Mouse (Mus musculus): Measurements from ENCODE around the gene Negr1. TPM values are rescaled to one million over a fixed set of nuclear protein-coding genes. Genes with fewer than 3 reads are reported as not detected.
A peak's percentile ranks its signal among the peaks of the same experiment; 100 is the strongest.

Gene Negr1
- total and polyA plus RNA-seq, 3 experiments: 0.65 to 1.1 (median 1.1) TPM

DNA sequence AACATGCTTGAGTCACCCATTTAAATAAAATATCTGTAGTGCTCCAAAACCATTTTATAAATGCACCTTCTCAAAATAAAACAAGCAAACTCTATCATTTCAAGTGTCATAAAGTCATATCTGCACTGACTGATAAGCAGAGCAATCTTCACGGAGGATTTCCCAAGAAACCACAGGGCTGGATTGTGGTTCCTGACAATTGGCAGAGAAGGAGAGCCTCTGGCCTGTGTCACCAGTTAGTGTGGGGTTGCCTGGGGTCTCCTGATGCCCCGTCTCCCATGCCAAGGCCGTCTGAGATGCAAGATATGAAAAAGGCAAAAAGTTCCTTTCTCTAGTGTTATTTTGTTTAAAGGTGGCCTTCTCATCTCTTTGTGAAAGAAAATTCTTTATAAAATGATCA, 77.8 kb downstream of the Negr1 start:
- TF ChIP-seq CTCF (IDR thresholded peaks at IDR 0.05): no peak
- TF ChIP-seq POLR2A (IDR thresholded peaks at IDR 0.05; ENCODE audit: insufficient read depth, low read depth, low read length): no peak
- no peak for TF ChIP-seq EP300 (IDR thresholded peaks at IDR 0.05; ENCODE audit: insufficient read depth, low read depth, low read length)
- intact Hi-C loops (cut with DNase I): no loop called here
- WGBS: 29% methylated on average over 3 of the region's 3 CpGs
- no peaks in the 10 kb centered on the region for H3K27me3 ChIP-seq (ENCODE audit: control insufficient read depth, insufficient read depth, low read length)
- H3K27ac ChIP-seq: no peak overlapping the region
- H3K79me2 ChIP-seq (replicated peaks; ENCODE audit: control insufficient read depth, insufficient read depth, low read length): no peaks in the 10 kb centered on the region
- H3K4me1 ChIP-seq (ENCODE audit: control insufficient read depth, insufficient read depth, low read length): no peaks in the 10 kb centered on the region
- H3K4me3 ChIP-seq: no peak overlapping the region
- H3K36me3 ChIP-seq (ENCODE audit: control insufficient read depth, insufficient read depth, low read length): no peaks in the 10 kb centered on the region
- H3K9ac ChIP-seq (ENCODE audit: low read depth, low read length): no peak overlapping the region
- no peak for DNase-seq

DNA sequence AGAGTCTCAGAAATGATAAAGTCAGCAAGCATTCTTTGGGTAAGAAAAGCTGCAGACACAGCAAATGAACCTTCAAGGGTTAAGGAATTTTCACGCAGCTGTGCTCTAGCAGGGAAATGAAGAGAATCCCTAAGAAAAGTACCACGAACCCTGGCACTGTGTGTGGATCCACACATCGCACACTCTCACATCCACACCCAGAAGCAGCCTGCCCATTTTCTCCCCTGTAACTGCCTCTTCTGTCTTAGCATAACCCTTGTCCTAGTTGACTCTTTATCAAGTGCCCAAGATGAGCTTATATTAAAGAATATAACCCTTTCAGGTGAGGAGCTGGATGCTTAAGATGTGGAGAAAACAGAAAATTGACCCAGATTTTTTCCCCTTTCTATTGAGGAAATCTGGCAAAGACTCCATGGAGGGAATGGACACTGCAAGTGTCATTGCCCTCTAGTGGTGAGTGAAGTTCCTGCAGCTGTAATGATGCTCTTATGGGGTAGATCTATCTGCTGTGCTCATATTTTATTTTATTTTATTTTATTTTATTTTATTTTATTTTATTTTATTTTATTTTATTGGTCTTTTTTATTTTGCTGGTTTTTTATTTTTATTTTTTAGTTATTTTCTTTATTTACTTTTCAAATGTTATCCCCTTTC, 82.2 kb downstream of the Negr1 start:
- intact Hi-C loops (cut with DNase I): no loop called here
- DNase-seq: no peak
- 84% methylated on average over 3 of the region's 3 CpGs for WGBS
- Histone ChIP-seq H3K36me3 (ENCODE audit: control insufficient read depth, insufficient read depth, low read length) (no peaks in the 10 kb centered on the region), H3K4me3 (no peak overlapping the region), H3K27ac (no peak overlapping the region), H3K4me1 (ENCODE audit: control insufficient read depth, insufficient read depth, low read length) (no peaks in the 10 kb centered on the region), H3K9ac (ENCODE audit: low read depth, low read length) (no peak overlapping the region), H3K79me2 (replicated peaks; ENCODE audit: control insufficient read depth, insufficient read depth, low read length) (no peaks in the 10 kb centered on the region), H3K27me3 (ENCODE audit: control insufficient read depth, insufficient read depth, low read length) (no peaks in the 10 kb centered on the region)
- no peak for TF ChIP-seq EP300 (IDR thresholded peaks at IDR 0.05; ENCODE audit: insufficient read depth, low read depth, low read length)
- no peak for TF ChIP-seq POLR2A (IDR thresholded peaks at IDR 0.05; ENCODE audit: insufficient read depth, low read depth, low read length)
- TF ChIP-seq CTCF (IDR thresholded peaks at IDR 0.05): peak; percentile 73

DNA sequence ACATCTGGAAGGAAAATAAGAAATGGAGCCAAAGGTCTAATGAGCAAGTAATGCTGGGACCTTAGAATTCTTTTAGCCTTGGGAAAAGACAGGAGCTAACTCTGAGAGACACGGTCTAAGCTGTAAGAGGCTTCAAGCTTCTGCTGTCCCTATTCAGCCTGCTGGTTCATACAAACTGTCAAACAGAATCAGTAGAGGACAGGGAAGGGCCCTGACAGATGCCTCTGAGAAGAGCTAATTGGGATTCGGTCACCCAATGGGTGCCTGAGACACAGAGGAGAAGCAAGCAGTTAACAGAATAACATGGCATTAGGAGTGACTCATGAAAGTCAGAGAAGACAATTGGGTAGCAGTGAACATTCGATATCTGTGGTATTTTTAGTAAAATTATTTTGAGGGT, 86.8 kb downstream of the Negr1 start:
- Histone ChIP-seq H3K79me2 (replicated peaks; ENCODE audit: control insufficient read depth, insufficient read depth, low read length) (no peaks in the 10 kb centered on the region), H3K36me3 (ENCODE audit: control insufficient read depth, insufficient read depth, low read length) (no peaks in the 10 kb centered on the region), H3K9ac (ENCODE audit: low read depth, low read length) (no peak overlapping the region), H3K4me3 (no peak overlapping the region), H3K4me1 (ENCODE audit: control insufficient read depth, insufficient read depth, low read length) (no peaks in the 10 kb centered on the region), H3K27me3 (ENCODE audit: control insufficient read depth, insufficient read depth, low read length) (no peaks in the 10 kb centered on the region), H3K27ac (no peak overlapping the region)
- TF ChIP-seq CTCF (IDR thresholded peaks at IDR 0.05) (no peak), EP300 (IDR thresholded peaks at IDR 0.05; ENCODE audit: insufficient read depth, low read depth, low read length) (no peak), POLR2A (IDR thresholded peaks at IDR 0.05; ENCODE audit: insufficient read depth, low read depth, low read length) (no peak)
- WGBS: 69% methylated on average over 3 of the region's 3 CpGs
- DNase-seq: no peak
- intact Hi-C loops (cut with DNase I): no loop called here

DNA sequence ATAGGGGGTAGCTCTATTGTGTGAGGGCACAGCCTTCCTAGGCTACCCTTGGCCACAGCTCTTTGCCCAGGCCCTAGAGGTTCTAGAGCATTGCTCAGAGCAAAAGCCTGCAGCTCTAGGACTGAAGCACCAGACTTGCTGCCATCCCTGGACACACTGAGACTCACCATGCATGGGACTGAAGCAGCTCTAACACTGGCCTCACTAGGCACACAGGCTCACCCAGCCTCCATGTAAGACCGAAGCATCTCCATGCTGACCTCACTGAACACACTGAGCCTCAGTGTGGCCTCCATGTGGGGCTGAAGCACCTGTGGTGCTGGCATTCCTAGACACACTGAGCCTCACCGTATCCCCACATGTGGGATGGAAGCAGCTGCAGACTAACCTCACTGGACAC, 101.0 kb downstream of the Negr1 start:
- no peaks in the 10 kb centered on the region for H3K36me3 ChIP-seq (ENCODE audit: control insufficient read depth, insufficient read depth, low read length)
- intact Hi-C loops (cut with DNase I): no loop called here
- no peak overlapping the region for H3K27ac ChIP-seq
- H3K4me1 ChIP-seq (ENCODE audit: control insufficient read depth, insufficient read depth, low read length): no peaks in the 10 kb centered on the region
- H3K79me2 ChIP-seq (replicated peaks; ENCODE audit: control insufficient read depth, insufficient read depth, low read length): no peaks in the 10 kb centered on the region
- WGBS: 94% methylated on average over 2 of the region's 2 CpGs
- no peak for DNase-seq
- no peak overlapping the region for H3K9ac ChIP-seq (ENCODE audit: low read depth, low read length)
- no peaks in the 10 kb centered on the region for H3K27me3 ChIP-seq (ENCODE audit: control insufficient read depth, insufficient read depth, low read length)
- TF ChIP-seq POLR2A (IDR thresholded peaks at IDR 0.05; ENCODE audit: insufficient read depth, low read depth, low read length) (no peak), EP300 (IDR thresholded peaks at IDR 0.05; ENCODE audit: insufficient read depth, low read depth, low read length) (no peak), CTCF (IDR thresholded peaks at IDR 0.05) (no peak)
- no peak overlapping the region for H3K4me3 ChIP-seq

DNA sequence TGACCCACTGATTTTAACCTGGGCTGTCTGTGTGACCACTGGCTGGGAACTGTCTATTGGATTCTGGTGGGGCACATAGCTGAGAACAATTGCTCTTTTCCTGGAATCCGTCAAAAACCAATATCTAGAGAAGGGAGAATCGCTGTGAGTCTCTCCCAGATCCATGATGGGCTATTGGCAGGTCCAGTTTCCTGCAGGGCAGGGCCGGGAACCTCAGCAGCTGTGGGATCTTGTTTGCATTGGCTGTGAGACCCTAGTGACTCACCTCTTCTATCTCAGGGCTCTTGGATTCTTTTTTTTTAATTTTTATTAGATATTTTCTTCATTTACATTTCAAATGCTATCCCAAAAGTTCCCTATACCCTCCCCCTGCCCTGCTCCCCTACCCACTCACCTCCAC, 111.0 kb downstream of the Negr1 start:
- no peak overlapping the region for H3K4me3 ChIP-seq
- TF ChIP-seq EP300 (IDR thresholded peaks at IDR 0.05; ENCODE audit: insufficient read depth, low read depth, low read length): no peak
- no peak for TF ChIP-seq CTCF (IDR thresholded peaks at IDR 0.05)
- no peak for TF ChIP-seq POLR2A (IDR thresholded peaks at IDR 0.05; ENCODE audit: insufficient read depth, low read depth, low read length)
- H3K4me1 ChIP-seq (ENCODE audit: control insufficient read depth, insufficient read depth, low read length): no peaks in the 10 kb centered on the region
- intact Hi-C loops (cut with DNase I): no loop called here
- H3K27me3 ChIP-seq (ENCODE audit: control insufficient read depth, insufficient read depth, low read length): no peaks in the 10 kb centered on the region
- H3K27ac ChIP-seq: no peak overlapping the region
- no peak overlapping the region for H3K9ac ChIP-seq (ENCODE audit: low read depth, low read length)
- DNase-seq: no peak
- WGBS: 43% methylated on average over 3 of the region's 3 CpGs
- H3K79me2 ChIP-seq (replicated peaks; ENCODE audit: control insufficient read depth, insufficient read depth, low read length): no peaks in the 10 kb centered on the region
- no peaks in the 10 kb centered on the region for H3K36me3 ChIP-seq (ENCODE audit: control insufficient read depth, insufficient read depth, low read length)

DNA sequence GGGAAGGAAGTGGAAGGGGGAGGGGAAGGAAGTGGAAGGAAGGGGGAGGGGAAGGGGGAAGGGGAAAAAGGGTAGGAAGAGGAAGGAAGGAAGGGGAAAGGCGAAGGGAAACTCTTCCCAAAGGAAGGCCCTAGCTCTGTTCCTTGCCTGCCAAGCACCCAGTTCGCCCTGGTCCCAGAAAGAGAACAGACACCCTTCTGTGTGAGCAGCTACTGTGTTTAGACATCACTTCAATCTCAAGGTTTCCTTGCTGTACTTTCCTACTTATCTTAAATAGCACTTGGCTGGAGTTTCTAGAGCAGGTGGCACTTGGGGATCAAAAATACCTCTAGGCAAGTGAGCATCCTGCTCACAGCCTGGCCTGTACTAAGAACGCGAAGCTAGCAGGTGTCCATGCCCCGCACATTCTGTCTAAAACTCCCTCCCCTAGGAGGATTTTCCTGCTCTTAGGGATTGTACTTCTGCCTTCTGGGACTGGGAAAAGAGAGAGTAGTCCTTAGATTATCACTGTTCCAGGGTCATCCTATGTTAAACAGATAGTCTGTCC, 128.5 kb downstream of the Negr1 start:
- 0 out of 2 replicates have a peak, but pooled peaks cover 1% of the 10 kb centered on the region for H3K27me3 ChIP-seq (ENCODE audit: control insufficient read depth, insufficient read depth, low read length)
- no peak for TF ChIP-seq EP300 (IDR thresholded peaks at IDR 0.05; ENCODE audit: insufficient read depth, low read depth, low read length)
- no peak for TF ChIP-seq CTCF (IDR thresholded peaks at IDR 0.05)
- H3K4me3 ChIP-seq: no peak overlapping the region
- no peak overlapping the region for H3K27ac ChIP-seq
- intact Hi-C loops (cut with DNase I): no loop called here
- H3K4me1 ChIP-seq (ENCODE audit: control insufficient read depth, insufficient read depth, low read length): no peaks in the 10 kb centered on the region
- no peak for DNase-seq
- no peaks in the 10 kb centered on the region for H3K36me3 ChIP-seq (ENCODE audit: control insufficient read depth, insufficient read depth, low read length)
- H3K9ac ChIP-seq (ENCODE audit: low read depth, low read length): no peak overlapping the region
- peaks cover 1% of the 10 kb centered on the region; the same call in 1 of the 2 replicates for H3K79me2 ChIP-seq (replicated peaks; ENCODE audit: control insufficient read depth, insufficient read depth, low read length)
- 85% methylated on average over 5 of the region's 5 CpGs for WGBS

Measured in heart, adult 2 months (tissue).